ENCODE assay signal across 8 mouse cellular contexts in the genomic region with DNA sequence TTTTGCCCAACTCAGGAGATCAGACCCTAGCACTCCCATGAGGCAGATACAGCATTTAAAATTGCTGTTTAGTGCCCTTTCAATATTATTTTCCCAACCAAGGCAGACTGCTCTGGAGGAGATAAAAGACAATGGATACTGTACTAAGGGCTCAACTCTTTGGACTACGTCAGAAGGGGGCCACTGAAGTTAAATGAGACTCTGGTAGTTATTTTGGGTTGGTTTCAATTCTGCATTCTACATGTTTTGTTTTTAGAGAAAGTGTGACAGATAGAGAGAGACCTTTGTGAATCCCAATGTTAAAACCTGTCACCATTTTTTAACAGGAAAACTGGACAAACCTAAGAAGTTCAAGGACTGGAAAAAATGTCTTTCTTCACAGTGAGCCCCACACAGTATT. TPM values are rescaled to one million over a fixed set of nuclear protein-coding genes. Genes with fewer than 3 reads are reported as not detected.
DNase-seq lines count a peak whose midpoint lies in the region; ATAC-seq and TF ChIP-seq lines count a peak whose summit lies in the region.

No protein-coding gene starts in this region.

- no peak for TF ChIP-seq CTCF in forebrain, postnatal 0 days (IDR thresholded peaks at IDR 0.05; ENCODE audit: low read depth)

- intact Hi-C loops in heart, postnatal 14 days (cut with DNase I): loop anchor here (5.0 kb wide), 2 partner anchors 43 to 123 kb away; no protein-coding TSS in a partner anchor

- 78% methylated on average over 1 of the region's 1 CpGs for WGBS in heart, embryonic 10.5 days
- WGBS in forebrain, postnatal 0 days: 76% methylated on average over 1 of the region's 1 CpGs
- WGBS in liver, embryonic 16.5 days (ENCODE audit: insufficient replicate concordance): 50% methylated on average over 1 of the region's 1 CpGs

- peak overlapping the region; percentile 99 for H3K4me3 ChIP-seq in heart, embryonic 10.5 days
- H3K4me3 ChIP-seq in forebrain, postnatal 0 days (ENCODE audit: low read depth, low read length): peak overlapping the region; percentile 83; the same call in 1 of the 2 replicates
- H3K4me3 ChIP-seq in liver, embryonic 16.5 days (ENCODE audit: low read depth, low read length): peak overlapping the region; percentile 88

- H3K27ac ChIP-seq in heart, embryonic 10.5 days: peak overlapping the region; percentile 94; the same call in 1 of the 2 replicates
- no peak overlapping the region for H3K27ac ChIP-seq in forebrain, postnatal 0 days (ENCODE audit: low read depth, low read length)
- H3K27ac ChIP-seq in liver, embryonic 16.5 days (ENCODE audit: low read length): peak overlapping the region; percentile 82; the same call in 1 of the 2 replicates

- ATAC-seq in forebrain, postnatal 0 days: no peak
- no peak for ATAC-seq in liver, embryonic 16.5 days (ENCODE audit: low read depth)

- H3K27me3 ChIP-seq in heart, embryonic 10.5 days (ENCODE audit: insufficient read depth, poor library complexity, severe bottlenecking): no peaks in the 10 kb centered on the region
- no peaks in the 10 kb centered on the region for H3K27me3 ChIP-seq in forebrain, postnatal 0 days (ENCODE audit: insufficient read depth, low read length)
- H3K27me3 ChIP-seq in liver, embryonic 16.5 days (ENCODE audit: control insufficient read depth, insufficient read depth, low read depth, low read length): no peaks in the 10 kb centered on the region

- no peaks in the 10 kb centered on the region for H3K9me3 ChIP-seq in heart, embryonic 10.5 days
- no peaks in the 10 kb centered on the region for H3K9me3 ChIP-seq in forebrain, postnatal 0 days (ENCODE audit: low read length)
- no peaks in the 10 kb centered on the region for H3K9me3 ChIP-seq in liver, embryonic 16.5 days (replicated peaks; ENCODE audit: control insufficient read depth, low read length)

- H3K9ac ChIP-seq in forebrain, postnatal 0 days: peak overlapping the region; percentile 82; the same call in 1 of the 2 replicates
- peak overlapping the region; percentile 88; the same call in 1 of the 2 replicates for H3K9ac ChIP-seq in liver, embryonic 16.5 days (ENCODE audit: low read depth, low read length)

- no peaks in the 10 kb centered on the region for H3K36me3 ChIP-seq in heart, embryonic 10.5 days
- H3K36me3 ChIP-seq in forebrain, postnatal 0 days (ENCODE audit: insufficient read depth): no peaks in the 10 kb centered on the region
- no peaks in the 10 kb centered on the region for H3K36me3 ChIP-seq in liver, embryonic 16.5 days (ENCODE audit: control insufficient read depth, insufficient read depth)

- H3K4me1 ChIP-seq in heart, embryonic 10.5 days: peaks cover 18% of the 10 kb centered on the region
- 0 out of 2 replicates have a peak, but pooled peaks cover 7% of the 10 kb centered on the region for H3K4me1 ChIP-seq in forebrain, postnatal 0 days (ENCODE audit: insufficient read depth)
- peaks cover 33% of the 10 kb centered on the region for H3K4me1 ChIP-seq in liver, embryonic 16.5 days (ENCODE audit: control insufficient read depth, low read depth, low read length)

- no peak for DNase-seq in heart, embryonic 10.5 days (ENCODE audit: low spot score)
- DNase-seq in heart, postnatal 14 days: no peak
- peak; percentile 52 to 55 for DNase-seq in B cell, adult 2 months
- no peak for DNase-seq in forebrain, postnatal 0 days
- no peak for DNase-seq in ovary, postnatal 14 days (ENCODE audit: low spot score)
- no peak for DNase-seq in adrenal gland, postnatal 10 days
- DNase-seq in lung, adult 18-20 months: no peak

- peak overlapping the region; percentile 64 for H3K4me2 ChIP-seq in forebrain, postnatal 0 days (ENCODE audit: low read depth)
- peak overlapping the region; percentile 99 for H3K4me2 ChIP-seq in liver, embryonic 16.5 days (ENCODE audit: low read depth, low read length)

RNA-seq across cellular contexts. Expression of gene Snx30, which starts 0.9 kb away (rescaled TPM):
- polyA plus RNA-seq in heart, embryonic 10.5 days (2016; fragmentation: Nextera tagmentation; extraction: Ambion mirVana): 5.2 and 8.1 TPM in 2 replicates
- total RNA-seq in heart, postnatal 14 days (2021): 1 to 10 TPM; 5.0 to 8.2 TPM
- total RNA-seq in forebrain, postnatal 0 days (2014; rRNA removed): 22.7 and 31.4 TPM in 2 replicates
- 9.8 and 16.9 TPM in 2 replicates for polyA plus RNA-seq in forebrain, postnatal 0 days (2015; fragmentation: Nextera tagmentation; extraction: Ambion mirVana)
- 3.6 and 5.0 TPM in 2 replicates for polyA plus RNA-seq in liver, embryonic 16.5 days (2015; fragmentation: Nextera tagmentation; extraction: Ambion mirVana)
- total RNA-seq in adrenal gland, postnatal 10 days (2021): 1 to 10 TPM; 8.0 to 8.9 TPM

RNA-seq across cellular contexts. Expression of gene Inip, which starts 3.4 kb away (rescaled TPM):
- 56.9 and 57.5 TPM in 2 replicates for polyA plus RNA-seq in heart, embryonic 10.5 days (2016; fragmentation: Nextera tagmentation; extraction: Ambion mirVana)
- 10 to 100 TPM; 10.3 to 12.3 TPM for total RNA-seq in heart, postnatal 14 days (2021)
- total RNA-seq in forebrain, postnatal 0 days (2014; rRNA removed): 31.3 and 34.1 TPM in 2 replicates
- polyA plus RNA-seq in forebrain, postnatal 0 days (2015; fragmentation: Nextera tagmentation; extraction: Ambion mirVana): 39.2 and 43.2 TPM in 2 replicates
- 14.0 and 16.3 TPM in 2 replicates for polyA plus RNA-seq in liver, embryonic 16.5 days (2015; fragmentation: Nextera tagmentation; extraction: Ambion mirVana)
- total RNA-seq in adrenal gland, postnatal 10 days (2021): 10 to 100 TPM; 12.6 to 18.3 TPM

Comparison
In these comparisons a context has a peak if more than half of its experiments do, and no peak if none do; other contexts are left out.
1. DNase-seq: peak in B cell, adult 2 months (2 of 2); none in heart, embryonic 10.5 days (single experiment), heart, postnatal 14 days (0 of 2), forebrain, postnatal 0 days (single experiment), ovary, postnatal 14 days (single experiment), adrenal gland, postnatal 10 days (single experiment) and lung, adult 18-20 months (0 of 2).
2. Peak in every context shown above with its lines, with median percentiles within 50 percentile points of each other: H3K4me3 ChIP-seq.